Mouse (Mus musculus) cerebellum, adult 2 months (tissue): ENCODE measurements around the gene Kcnh2.

Experiments used
- CTCF ChIP-seq: fragments of 200-500 bp; IDR thresholded peaks from 2 replicates; pipeline ENCODE4 v1.5.1; 2011; ENCODE audit warnings: low read depth, mild to moderate bottlenecking, control low read depth, low read length, moderate library complexity, borderline replicate concordance; ENCODE audit not compliant: insufficient read depth
- POLR2A ChIP-seq: fragments of 200-500 bp; IDR thresholded peaks from 2 replicates; pipeline ENCODE4 v1.6.1; 2011; ENCODE audit warnings: low read length, control low read depth, borderline replicate concordance; ENCODE audit not compliant: insufficient read depth

- no peak for TF ChIP-seq POLR2A
- TF ChIP-seq CTCF = no peak
These were observed 31.0 kb downstream of the Kcnh2 start for GRCm38 (mm10) chr5:24320467-24320813.
